Mouse (Mus musculus): ENCODE measurements at regions not wholly inside any gene's neighbourhood (a gene's known extent, or its start where the extent isn't known, plus 50 kb on each side); places are given as distances from the start of the nearest gene placed in this dataset.

- TF ChIP-seq CTCF (IDR thresholded peaks at IDR 0.05; ENCODE audit: insufficient read depth, low read depth, low read length) (no peak), POLR2A (IDR thresholded peaks at IDR 0.05; ENCODE audit: insufficient read depth, low read depth, low read length) (no peak)
Observed at GRCm38 (mm10) chr2:50654221-50654952, 357.8 kb upstream of the Mmadhc start.
